Mouse (Mus musculus) thymus, postnatal 0 days (tissue): ENCODE measurements around the gene 2610002M06Rik. TPM values are rescaled to one million over a fixed set of nuclear protein-coding genes. Genes with fewer than 3 reads are reported as not detected.

Experiments
- DNase-seq: peaks from one replicate; pipeline ENCODE4 v3.0.0-alpha.2; 2015; ENCODE audit warnings: low spot score
- polyA plus RNA-seq: library from polyadenylated mRNA; unstranded; fragments of >200 nt; fragmentation: Nextera tagmentation; extraction: Ambion mirVana; gene quantifications from 2 replicates; pipeline ENCODE4 v1.2.1, GENCODE M21; 2015

The 2610002M06Rik gene
- 20.1 and 20.4 TPM in 2 replicates for polyA plus RNA-seq

- peak; percentile 82 for DNase-seq
These were observed at the start of gene 2610002M06Rik for GRCm38 (mm10) chrX:107816218-107816554. 2610002M06Rik (minus strand) TSS chrX:107816334.

- DNase-seq = no peak
These were observed 42.0 kb upstream of the 2610002M06Rik start for GRCm38 (mm10) chrX:107858165-107858564.

GRCm38 (mm10) chrX:107816726-107817125, 592 bp upstream of the 2610002M06Rik start:
- no peak for DNase-seq

GRCm38 (mm10) chrX:107815502-107816217, 474 bp downstream of the 2610002M06Rik start:
- DNase-seq = no peak

- DNase-seq = no peak
These were observed 4.0 kb downstream of the 2610002M06Rik start for GRCm38 (mm10) chrX:107812120-107812519.

GRCm38 (mm10) chrX:107796919-107797318, 19.2 kb downstream of the 2610002M06Rik start:
- DNase-seq = no peak

- DNase-seq = no peak
These were observed 20.3 kb downstream of the 2610002M06Rik start for GRCm38 (mm10) chrX:107795785-107796184.

- no peak for DNase-seq
These were observed 23.8 kb downstream of the 2610002M06Rik start, which contains the start of gene Tent5d for GRCm38 (mm10) chrX:107792290-107792689. Tent5d (plus strand) TSS chrX:107792590.

- peak; percentile 3 for DNase-seq
These were observed 25.2 kb downstream of the 2610002M06Rik start for GRCm38 (mm10) chrX:107790750-107791493.

GRCm38 (mm10) chrX:107790136-107790535, 26.0 kb downstream of the 2610002M06Rik start:
- DNase-seq = no peak

- DNase-seq = no peak
These were observed 48.2 kb downstream of the 2610002M06Rik start for GRCm38 (mm10) chrX:107767896-107768295.

Other genes starting within 250 kb of the 2610002M06Rik start
- 0.04 TPM in 1 of 2 replicates, not detected in the other for gene Tbx22, start 148.4 kb downstream of the 2610002M06Rik start, polyA plus RNA-seq
- gene Tent5d, start 23.7 kb downstream of the 2610002M06Rik start, polyA plus RNA-seq = not detected in 2 replicates
- gene Gm732, start 132.1 kb upstream of the 2610002M06Rik start, polyA plus RNA-seq = not detected in 2 replicates